Mouse (Mus musculus) stomach, embryonic 16.5 days (tissue): ENCODE results near the gene Pex11g. TPM values are rescaled to one million over a fixed set of nuclear protein-coding genes. Genes with fewer than 3 reads are reported as not detected.
A peak's percentile ranks its signal among the peaks of the same experiment; 100 is the strongest.

ENCODE experiments used
- ATAC-seq: fragments of 200-750 bp; cut with Nextera tagmentation; 2 replicates; pipeline ENCODE4 v1.8.0; 2017; ENCODE audit warnings: moderate number of reproducible peaks, moderate TSS enrichment; ENCODE audit not compliant: insufficient read depth, low FRiP score
- H3K27ac ChIP-seq: fragments of 300-500 bp; sonication (generic); 2 replicates; pipeline ENCODE4 v1.5.1; 2014; ENCODE audit warnings: low read length
- H3K27me3 ChIP-seq: fragments of 300-500 bp; sonication (generic); 2 replicates; pipeline ENCODE4 v1.6.1; 2014; ENCODE audit warnings: low read length, control low read depth, mixed read lengths; ENCODE audit not compliant: control insufficient read depth, insufficient read depth
- H3K36me3 ChIP-seq: fragments of 300-500 bp; sonication (generic); 2 replicates; pipeline ENCODE4 v1.6.1; 2014; ENCODE audit warnings: low read length; ENCODE audit not compliant: control insufficient read depth, insufficient read depth
- H3K4me1 ChIP-seq: fragments of 300-500 bp; sonication (generic); 2 replicates; pipeline ENCODE4 v1.6.1; 2014; ENCODE audit warnings: low read length, control low read depth, mixed read lengths; ENCODE audit not compliant: control insufficient read depth, insufficient read depth
- H3K4me2 ChIP-seq: fragments of 300-500 bp; sonication (generic); 2 replicates; pipeline ENCODE4 v1.6.1; 2014; ENCODE audit warnings: low read depth, low read length, mixed read lengths
- H3K4me3 ChIP-seq: fragments of 300-500 bp; sonication (generic); replicated peaks from 2 replicates; pipeline ENCODE4 v1.5.1; 2014; ENCODE audit warnings: mild to moderate bottlenecking, low read length
- H3K9ac ChIP-seq: fragments of 300-500 bp; sonication (generic); 2 replicates; pipeline ENCODE4 v1.6.1; 2014; ENCODE audit warnings: low read length
- H3K9me3 ChIP-seq: fragments of 300-500 bp; sonication (generic); replicated peaks from 2 replicates; pipeline ENCODE4 v1.6.1; 2016; ENCODE audit warnings: low read length, control low read depth; ENCODE audit not compliant: control insufficient read depth
- WGBS: fragments of 180-500 bp; shearing (Covaris S2); extraction: QIAGEN DNeasy Blood & Tissue Kit; methylation state at CpG from one replicate; pipeline ENCODE4 v1.1.7; 2014; 5-methylcytosine and 5-hydroxymethylcytosine counted together
- polyA plus RNA-seq: library from polyadenylated mRNA; unstranded; fragments of >200 nt; fragmentation: Nextera tagmentation; extraction: Ambion mirVana; gene quantifications from 2 replicates; pipeline ENCODE4 v1.2.1, GENCODE M21; 2015

Pex11g gene
- polyA plus RNA-seq, 1 experiment from 2014 or later = 10.8 TPM

DNA sequence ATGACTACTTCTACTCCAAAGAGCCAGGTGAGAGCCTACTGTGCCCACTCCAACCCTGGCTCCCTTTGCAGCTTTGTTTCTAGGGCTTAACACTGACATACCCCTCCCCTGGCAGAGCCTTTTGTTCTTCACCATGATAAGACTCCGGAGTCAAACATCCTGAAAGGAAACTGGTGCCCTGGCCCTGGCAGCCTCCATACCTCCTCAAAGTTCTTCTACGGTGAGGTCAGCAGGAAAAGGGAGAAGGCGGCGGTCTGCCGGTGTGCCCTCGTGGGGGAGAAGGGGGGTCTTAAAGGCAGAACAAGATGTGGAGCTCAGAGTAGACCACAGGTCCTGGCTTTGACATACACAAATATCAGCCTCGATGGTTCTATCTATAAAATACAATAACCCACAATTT is 16.1 kb upstream of the Pex11g start:
- H3K9ac ChIP-seq = no peak overlapping the region
- no peak for ATAC-seq
- WGBS = 71% methylated on average over 7 of the region's 7 CpGs
- peaks cover 2% of the 10 kb centered on the region; the same call in 1 of the 2 replicates for H3K4me1 ChIP-seq
- no peaks in the 10 kb centered on the region for H3K36me3 ChIP-seq
- H3K27ac ChIP-seq = no peak overlapping the region
- no peaks in the 10 kb centered on the region for H3K27me3 ChIP-seq
- H3K4me2 ChIP-seq = no peak overlapping the region
- no peaks in the 10 kb centered on the region for H3K9me3 ChIP-seq
- no peak overlapping the region for H3K4me3 ChIP-seq

DNA sequence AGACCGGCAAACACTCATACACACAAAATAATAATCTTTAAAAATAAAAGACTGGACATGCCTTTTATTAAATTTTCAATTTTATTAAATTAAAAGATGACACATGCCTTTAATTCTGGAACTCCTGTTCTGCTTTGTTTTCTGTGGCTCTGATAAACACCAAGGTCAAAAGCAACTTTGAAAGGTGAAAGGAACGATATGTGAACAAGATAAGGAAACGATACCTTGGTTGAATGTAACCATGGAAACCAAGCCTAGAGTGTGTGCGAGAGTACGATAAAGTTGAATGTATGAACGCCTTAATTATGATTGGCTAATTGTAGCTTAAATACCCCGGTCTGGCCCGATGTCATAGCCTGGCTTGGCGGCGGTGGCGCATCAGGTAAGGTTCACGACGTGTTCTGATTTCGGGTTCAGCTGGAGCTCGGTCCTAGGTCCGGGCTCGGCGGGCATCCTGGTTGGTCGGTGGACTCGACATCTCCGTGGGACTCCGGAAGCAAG is 14.8 kb upstream of the Pex11g start:
- 79% methylated on average over 22 of the region's 22 CpGs for WGBS
- H3K27ac ChIP-seq = no peak overlapping the region
- ATAC-seq = no peak
- no peak overlapping the region for H3K9ac ChIP-seq
- no peak overlapping the region for H3K4me2 ChIP-seq
- no peaks in the 10 kb centered on the region for H3K27me3 ChIP-seq
- H3K4me1 ChIP-seq = peaks cover 2% of the 10 kb centered on the region; the same call in 1 of the 2 replicates
- H3K9me3 ChIP-seq = no peaks in the 10 kb centered on the region
- H3K36me3 ChIP-seq = no peaks in the 10 kb centered on the region
- no peak overlapping the region for H3K4me3 ChIP-seq

DNA sequence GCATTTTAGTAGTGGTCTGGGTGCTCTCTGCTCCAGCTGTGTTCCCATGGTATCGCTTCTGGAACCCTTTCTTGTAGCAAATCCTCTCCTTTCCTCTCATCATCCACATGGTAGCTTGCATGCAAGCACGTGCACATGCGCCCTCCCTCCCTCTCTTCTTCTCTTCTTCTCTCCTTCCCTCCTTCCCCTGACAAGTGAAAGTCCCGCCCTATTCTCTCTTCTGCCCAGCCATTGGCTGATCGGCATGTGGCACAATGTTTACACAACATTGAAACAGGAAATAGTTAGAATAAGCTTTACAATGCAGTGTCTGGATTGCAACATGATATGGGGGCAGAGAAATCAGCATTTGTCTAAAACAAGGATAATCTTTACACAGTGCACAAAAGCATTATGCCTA is 14.1 kb upstream of the Pex11g start:
- Histone ChIP-seq H3K9me3 (no peaks in the 10 kb centered on the region), H3K27ac (no peak overlapping the region), H3K36me3 (no peaks in the 10 kb centered on the region), H3K4me1 (peaks cover 2% of the 10 kb centered on the region; the same call in 1 of the 2 replicates), H3K27me3 (no peaks in the 10 kb centered on the region), H3K9ac (no peak overlapping the region), H3K4me2 (no peak overlapping the region), H3K4me3 (no peak overlapping the region)
- no peak for ATAC-seq
- WGBS = 52% methylated on average over 5 of the region's 5 CpGs

DNA sequence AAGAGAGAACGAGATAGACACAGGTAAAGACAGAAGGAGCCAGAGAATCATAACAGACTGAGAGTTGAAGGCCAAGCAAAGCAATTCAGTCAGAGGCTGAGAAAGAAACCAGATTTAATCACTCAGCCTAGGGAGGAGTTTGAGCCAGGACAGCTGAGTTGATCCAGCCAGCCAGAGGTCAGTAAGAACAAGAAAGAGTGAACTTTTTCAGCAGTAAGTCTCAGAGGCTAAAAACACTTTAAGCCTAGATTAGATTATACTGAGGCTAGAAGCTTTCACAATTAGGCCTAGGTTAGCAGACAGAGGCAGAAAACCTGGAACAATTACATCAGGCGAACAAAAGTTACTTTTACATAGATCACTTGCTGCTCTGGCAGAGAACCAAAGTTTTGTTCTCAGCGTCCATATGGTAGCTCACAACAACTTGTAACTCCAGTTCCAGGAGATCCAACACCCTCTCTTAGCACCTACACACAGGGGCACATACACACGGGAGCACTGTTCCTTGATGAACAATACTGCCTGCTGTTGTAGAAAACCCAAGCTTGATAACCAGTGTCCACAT is 12.8 kb upstream of the Pex11g start:
- WGBS = 43% methylated on average over 4 of the region's 4 CpGs
- 0 out of 2 replicates have a peak, but pooled peaks have one; percentile 19 for ATAC-seq
- H3K4me2 ChIP-seq = no peak overlapping the region
- no peak overlapping the region for H3K9ac ChIP-seq
- peaks cover 2% of the 10 kb centered on the region; the same call in 1 of the 2 replicates for H3K4me1 ChIP-seq
- H3K4me3 ChIP-seq = no peak overlapping the region
- H3K36me3 ChIP-seq = no peaks in the 10 kb centered on the region
- H3K9me3 ChIP-seq = no peaks in the 10 kb centered on the region
- 0 out of 2 replicates have a peak overlapping the region, but pooled peaks have one; percentile 8 for H3K27ac ChIP-seq
- no peaks in the 10 kb centered on the region for H3K27me3 ChIP-seq

DNA sequence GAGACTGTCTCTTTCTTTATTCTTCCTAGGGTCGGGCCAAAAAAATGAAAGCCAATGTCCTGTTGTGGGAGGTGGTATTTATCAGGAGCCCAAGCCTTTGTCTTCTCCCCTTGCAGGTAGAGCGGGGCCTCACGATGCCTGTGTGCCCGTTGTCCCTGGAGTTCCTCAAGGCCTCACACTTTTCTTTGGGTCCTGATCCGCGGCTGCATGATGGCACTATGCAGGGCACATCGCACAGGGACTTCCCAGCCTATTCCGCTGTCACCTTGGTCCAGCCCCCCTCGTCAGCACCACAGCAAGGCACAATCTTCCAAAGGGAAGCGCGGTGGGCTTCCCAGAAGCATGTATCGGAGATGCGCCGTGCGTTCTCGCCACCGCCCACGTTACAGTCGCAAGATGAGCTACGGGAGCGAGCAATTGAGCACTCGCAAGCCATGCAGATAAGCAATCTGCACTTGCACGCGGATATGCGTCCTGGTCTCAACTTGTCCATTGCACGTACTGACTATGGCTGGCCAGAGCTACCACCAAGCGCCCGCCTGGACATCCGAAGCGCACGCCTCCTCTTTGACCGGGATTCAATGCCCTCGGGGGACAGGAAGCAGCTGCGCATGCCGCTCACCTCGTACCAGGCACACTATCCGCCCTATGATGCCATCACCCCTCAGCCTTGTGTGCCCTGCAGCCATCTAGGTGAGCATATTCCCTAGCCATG is 8.4 kb upstream of the Pex11g start:
- no peaks in the 10 kb centered on the region for H3K27me3 ChIP-seq
- no peak overlapping the region for H3K27ac ChIP-seq
- H3K9me3 ChIP-seq = no peaks in the 10 kb centered on the region
- no peaks in the 10 kb centered on the region for H3K36me3 ChIP-seq
- peak overlapping the region; percentile 27 for H3K4me3 ChIP-seq
- H3K4me1 ChIP-seq = peaks cover 2% of the 10 kb centered on the region; the same call in 1 of the 2 replicates
- H3K4me2 ChIP-seq = peak overlapping the region; percentile 53
- peak overlapping the region; percentile 43; the same call in 1 of the 2 replicates for H3K9ac ChIP-seq
- ATAC-seq = peak; percentile 20; the same call in 1 of the 2 replicates
- 21% methylated on average over 37 of the region's 37 CpGs for whole genome bisulfite sequencing

DNA sequence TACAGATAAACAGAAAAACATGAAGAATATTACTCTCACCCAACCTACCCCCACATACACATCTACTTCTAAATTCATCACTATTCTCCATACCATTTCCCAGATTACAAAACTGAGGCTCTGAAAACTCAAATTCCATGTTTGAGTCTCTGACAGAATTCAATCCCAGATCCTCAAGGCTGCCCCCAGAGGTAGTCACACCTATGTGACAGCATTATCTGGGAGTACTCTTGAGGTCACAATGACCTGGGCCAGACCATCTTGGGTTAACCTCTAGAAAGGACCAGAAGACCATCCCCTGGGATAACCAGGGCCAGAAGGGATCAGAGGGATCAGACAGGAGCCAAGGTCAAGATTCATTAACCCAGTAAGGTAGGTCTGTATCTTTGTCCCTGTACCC is 3.1 kb upstream of the Pex11g start, which contains the start of gene Tex45:
TSS of gene Tex45 (plus strand) at position 301 of the 400 bp plus-strand sequence.
- no peak within 1 kb of the TSS for H3K9ac ChIP-seq
- H3K36me3 ChIP-seq = no peaks in the 10 kb centered on the region
- no peaks in the 10 kb centered on the region for H3K9me3 ChIP-seq
- no peaks in the 10 kb centered on the region for H3K27me3 ChIP-seq
- peaks cover 7% of the 10 kb centered on the region; the same call in 1 of the 2 replicates for H3K4me1 ChIP-seq
- H3K4me3 ChIP-seq = no peak within 1 kb of the TSS
- H3K4me2 ChIP-seq = no peak within 1 kb of the TSS
- no peak within 1 kb of the TSS for H3K27ac ChIP-seq
- ATAC-seq = no peak

DNA sequence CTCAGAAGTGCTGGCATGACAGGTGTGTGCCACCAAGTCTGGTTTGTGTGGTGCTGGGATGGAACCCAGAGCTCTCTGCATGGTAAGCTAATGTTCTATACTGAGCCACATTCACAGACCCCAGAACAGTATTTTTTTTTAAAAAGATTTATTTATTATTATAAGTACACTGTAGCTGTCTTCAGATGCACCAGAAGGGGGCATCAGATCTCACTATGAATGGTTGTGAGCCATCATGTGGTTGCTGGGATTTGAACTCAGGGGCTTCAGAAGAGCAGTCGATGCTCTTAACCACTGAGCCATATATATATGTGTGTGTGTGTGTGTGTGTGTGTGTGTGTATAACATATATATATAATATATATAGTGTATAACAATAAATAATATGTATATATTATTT is 1.4 kb upstream of the Pex11g start:
- H3K27ac ChIP-seq = no peak overlapping the region
- H3K27me3 ChIP-seq = no peaks in the 10 kb centered on the region
- no peaks in the 10 kb centered on the region for H3K36me3 ChIP-seq
- no peaks in the 10 kb centered on the region for H3K9me3 ChIP-seq
- H3K4me3 ChIP-seq = no peak overlapping the region
- peaks cover 7% of the 10 kb centered on the region; the same call in 1 of the 2 replicates for H3K4me1 ChIP-seq
- H3K9ac ChIP-seq = no peak overlapping the region
- ATAC-seq = no peak
- H3K4me2 ChIP-seq = no peak overlapping the region
- WGBS = 96% methylated on average over 1 of the region's 1 CpGs

DNA sequence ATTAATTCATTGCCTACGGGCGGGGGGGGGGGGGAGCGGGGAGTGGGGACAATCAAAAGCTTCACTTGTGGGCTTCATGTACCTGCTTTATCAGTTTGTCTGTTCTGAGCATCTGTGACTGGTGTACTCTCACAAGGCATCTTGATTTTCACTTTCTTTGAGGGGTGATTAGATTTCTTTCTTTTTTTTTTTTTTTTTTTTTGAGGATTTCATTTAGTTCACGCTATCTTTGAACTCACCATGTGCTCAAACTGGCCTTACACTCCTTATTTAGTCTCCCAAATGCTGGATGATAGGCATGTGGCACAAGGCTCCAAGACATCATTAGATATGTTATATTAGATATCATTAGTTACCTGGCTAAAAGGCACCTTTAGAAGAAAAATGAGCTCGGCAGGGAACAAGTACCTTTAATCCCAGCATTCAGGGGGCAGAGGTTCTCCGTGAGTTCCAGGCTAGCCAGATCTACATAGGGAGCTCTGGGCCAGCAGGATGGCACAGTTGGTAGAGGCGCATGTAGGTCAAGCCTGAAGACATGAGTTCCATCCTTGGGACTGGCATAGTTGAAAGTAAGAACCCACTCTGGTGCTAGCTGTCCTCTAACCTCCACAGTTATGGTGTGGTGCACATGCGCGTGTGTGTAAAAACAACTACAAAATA is 536 bp upstream of the Pex11g start:
- WGBS = 52% methylated on average over 9 of the region's 9 CpGs

DNA sequence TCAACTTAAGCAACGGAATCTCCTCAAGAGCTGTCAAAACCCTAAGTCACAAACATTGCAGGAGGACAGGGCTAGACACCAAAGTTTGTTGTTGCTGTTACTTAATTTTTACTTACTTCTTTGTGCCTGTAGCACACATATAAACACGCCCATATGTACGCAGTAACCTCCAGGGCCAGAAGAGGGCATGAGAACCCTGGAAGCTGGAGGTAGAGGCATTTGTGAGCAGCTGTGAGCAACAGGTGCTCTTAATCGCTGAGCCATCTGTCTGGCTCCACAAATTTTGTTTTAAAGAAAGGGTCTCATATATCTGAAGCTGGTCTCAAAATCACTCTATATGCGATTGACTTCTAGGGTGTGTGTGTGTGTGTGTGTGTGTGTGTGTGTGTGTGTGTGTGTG is 3.2 kb downstream of the Pex11g start:
- Histone ChIP-seq H3K27me3 (no peaks in the 10 kb centered on the region), H3K4me3 (no peak overlapping the region), H3K9ac (no peak overlapping the region), H3K27ac (no peak overlapping the region), H3K36me3 (no peaks in the 10 kb centered on the region), H3K4me2 (no peak overlapping the region), H3K4me1 (peaks cover 7% of the 10 kb centered on the region; the same call in 1 of the 2 replicates), H3K9me3 (no peaks in the 10 kb centered on the region)
- ATAC-seq = no peak
- 35% methylated on average over 5 of the region's 5 CpGs for WGBS

More for the DNA sequence above, 536 bp upstream of the Pex11g start:
- no peaks in the 10 kb centered on the region for H3K27me3 ChIP-seq
- peak overlapping the region; percentile 79 for H3K9ac ChIP-seq
- peak overlapping the region; percentile 65 for H3K4me3 ChIP-seq
- H3K4me1 ChIP-seq = peaks cover 7% of the 10 kb centered on the region; the same call in 1 of the 2 replicates
- H3K27ac ChIP-seq = peak overlapping the region; percentile 79; the same call in 1 of the 2 replicates
- no peak for ATAC-seq
- no peaks in the 10 kb centered on the region for H3K9me3 ChIP-seq
- peak overlapping the region; percentile 78 for H3K4me2 ChIP-seq
- no peaks in the 10 kb centered on the region for H3K36me3 ChIP-seq
